ENCODE assay signal across 29 mouse cellular contexts in genomic region chr7:122126946-122127345, GRCm38 (mm10). TPM values are rescaled to one million over a fixed set of nuclear protein-coding genes. Genes with fewer than 3 reads are reported as not detected.
"Had no signal": no experiment of that assay in that cellular context is flagged by ENCODE, and none has a peak within 500 bp of the region (broad histone marks: within the 10 kb centered on the region; RNA-seq: fewer than 3 reads in every experiment).

No protein-coding gene starts in this region.

- H3K27ac ChIP-seq: heart, adult 2 months; heart, embryonic 13.5 days; heart, embryonic 15.5 days; hindbrain, embryonic 13.5 days; hindbrain, embryonic 15.5 days; hindbrain, postnatal 0 days; limb, embryonic 13.5 days; limb, embryonic 15.5 days; liver, embryonic 12.5 days; liver, embryonic 14.5 days had no signal

- H3K4me2 ChIP-seq: heart, embryonic 11.5 days; heart, embryonic 13.5 days; heart, embryonic 15.5 days; hindbrain, embryonic 13.5 days; hindbrain, embryonic 15.5 days; limb, embryonic 13.5 days; limb, embryonic 15.5 days; liver, embryonic 12.5 days had no signal

- H3K9ac ChIP-seq: heart, embryonic 13.5 days; heart, embryonic 15.5 days; hindbrain, embryonic 13.5 days; hindbrain, embryonic 15.5 days; limb, embryonic 13.5 days; limb, embryonic 15.5 days; liver, embryonic 12.5 days; liver, embryonic 14.5 days had no signal

- DNase-seq: gastrocnemius, postnatal 14 days; gastrocnemius, postnatal 36 days; heart, adult 11 months; heart, adult 2 months; heart, postnatal 14 days; heart, postnatal 36 days; layer of hippocampus, adult 9-11 months; layer of hippocampus, postnatal 36 days; left cerebral cortex, postnatal 4 days; lung, adult 18-20 months had no signal

- H3K4me1 ChIP-seq: heart, embryonic 15.5 days; hindbrain, embryonic 13.5 days; hindbrain, embryonic 15.5 days; limb, embryonic 15.5 days had no signal

- ATAC-seq: hindbrain, postnatal 0 days; intestine, embryonic 16.5 days; liver, embryonic 12.5 days had no signal

- H3K9me3 ChIP-seq: heart, embryonic 13.5 days; heart, embryonic 15.5 days; hindbrain, embryonic 13.5 days; hindbrain, embryonic 15.5 days; limb, embryonic 13.5 days; limb, embryonic 15.5 days; liver, embryonic 12.5 days had no signal

- H3K27me3 ChIP-seq: heart, embryonic 13.5 days; heart, embryonic 15.5 days; hindbrain, embryonic 13.5 days; hindbrain, embryonic 15.5 days; limb, embryonic 13.5 days; limb, embryonic 15.5 days; liver, embryonic 12.5 days had no signal

- H3K4me3 ChIP-seq: heart, adult 2 months; heart, embryonic 13.5 days; heart, embryonic 15.5 days; hindbrain, embryonic 13.5 days; hindbrain, embryonic 15.5 days; limb, embryonic 13.5 days; limb, embryonic 15.5 days; liver, embryonic 12.5 days had no signal

RNA-seq across cellular contexts. Expression of gene Ern2, which starts 59.1 kb away (rescaled TPM):
- total RNA-seq: gastrocnemius, adult 18-20 months; gastrocnemius, adult 8-10 months; gastrocnemius, postnatal 14 days; gastrocnemius, postnatal 36 days; heart, adult 2 months; heart, postnatal 14 days; heart, postnatal 36 days; hematopoietic stem cell, adult 5-6 weeks; liver, adult 2 months had no signal
- polyA plus RNA-seq: heart, embryonic 11.5 days; heart, embryonic 13.5 days; heart, postnatal 0 days; kidney, embryonic 14.5 days; limb, embryonic 11.5 days; limb, embryonic 15.5 days; liver, embryonic 14.5 days; liver, embryonic 16.5 days had no signal
